Mouse (Mus musculus) megakaryocyte-erythroid progenitor cell, adult 5-6 weeks (primary cell): Measurements from ENCODE around the gene Cnpy2. TPM values are rescaled to one million over a fixed set of nuclear protein-coding genes. Genes with fewer than 3 reads are reported as not detected.
"Not testable (repeated sequence)": the region's sequence is repeated elsewhere in the genome, so short reads cannot be mapped to it uniquely, and the experiment has no call there.

Experiments used
- ATAC-seq: replicated peaks from 2 replicates; pipeline ENCODE4 v1.8.0; 2016; ENCODE audit warnings: mild to moderate bottlenecking, inconsistent platforms; ENCODE audit not compliant: severe bottlenecking, poor library complexity, low FRiP score, low TSS enrichment
- total RNA-seq, 2 experiments: library from RNA; stranded (forward) in 1 of 2; stranded (reverse) in 1 of 2; fragments of 200-1000, 215-1000 nt in 1 of 2; fragments of >200 nt in 1 of 2; fragmentation: Nextera tagmentation in 1 of 2; gene quantifications; 2 replicates each; pipeline ENCODE4 v1.2.3; 2014 to 2017

Cnpy2 gene
- total RNA-seq (2014; fragmentation: Nextera tagmentation) (62.8 and 95.5 TPM in 2 replicates), total RNA-seq (2017) (86.0 and 87.5 TPM in 2 replicates)

DNA sequence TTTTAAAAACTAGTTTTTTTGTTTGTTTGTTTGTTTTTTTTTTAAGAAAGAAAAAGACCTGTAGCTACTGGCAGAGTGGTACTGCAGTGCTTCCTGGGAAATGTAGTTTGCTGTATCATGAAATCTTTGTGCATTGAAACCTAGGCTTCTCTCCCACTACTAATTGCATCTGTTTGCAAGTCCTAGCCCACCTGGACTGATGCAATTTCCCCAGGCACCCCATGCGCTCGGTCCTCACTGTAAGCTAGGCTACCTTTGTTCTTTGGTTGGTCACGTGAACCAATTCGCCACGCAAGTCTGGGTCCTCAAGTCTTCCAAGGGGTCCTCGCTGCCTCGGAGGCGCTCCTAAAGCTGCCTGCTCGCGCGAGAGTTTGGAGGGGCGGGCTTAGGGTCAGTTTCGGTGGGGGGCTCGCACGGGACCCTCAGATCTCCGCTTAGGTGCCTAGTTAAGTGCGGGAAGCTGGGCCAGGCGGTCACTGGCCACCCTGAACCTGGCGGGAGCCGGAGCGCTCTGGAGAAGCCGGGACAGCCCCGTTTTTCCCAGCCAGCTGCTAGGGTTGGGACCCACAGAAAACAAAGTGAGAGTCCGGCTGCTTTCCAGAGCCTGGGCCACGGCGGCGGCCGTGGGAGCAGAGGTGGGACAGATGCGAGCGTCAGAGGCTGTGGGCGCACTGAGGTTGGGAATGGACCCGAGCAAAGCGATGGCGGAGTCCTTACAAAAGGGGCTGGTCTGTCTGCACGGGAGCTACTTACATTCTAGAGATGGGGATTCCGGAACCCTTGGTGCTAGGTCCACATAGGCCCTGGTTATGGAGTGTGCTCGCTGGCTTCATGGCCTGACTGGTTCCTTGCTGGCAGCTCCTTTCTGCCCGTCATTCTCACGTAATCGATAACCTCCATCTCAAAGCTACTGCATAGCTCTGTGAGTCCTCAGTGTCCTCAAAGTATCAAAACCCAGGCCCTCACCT is at the start of gene Cnpy2:
Cnpy2 (plus strand) TSS at position 319 of the 968 bp plus-strand sequence.
- ATAC-seq, result peak; percentile 79

DNA sequence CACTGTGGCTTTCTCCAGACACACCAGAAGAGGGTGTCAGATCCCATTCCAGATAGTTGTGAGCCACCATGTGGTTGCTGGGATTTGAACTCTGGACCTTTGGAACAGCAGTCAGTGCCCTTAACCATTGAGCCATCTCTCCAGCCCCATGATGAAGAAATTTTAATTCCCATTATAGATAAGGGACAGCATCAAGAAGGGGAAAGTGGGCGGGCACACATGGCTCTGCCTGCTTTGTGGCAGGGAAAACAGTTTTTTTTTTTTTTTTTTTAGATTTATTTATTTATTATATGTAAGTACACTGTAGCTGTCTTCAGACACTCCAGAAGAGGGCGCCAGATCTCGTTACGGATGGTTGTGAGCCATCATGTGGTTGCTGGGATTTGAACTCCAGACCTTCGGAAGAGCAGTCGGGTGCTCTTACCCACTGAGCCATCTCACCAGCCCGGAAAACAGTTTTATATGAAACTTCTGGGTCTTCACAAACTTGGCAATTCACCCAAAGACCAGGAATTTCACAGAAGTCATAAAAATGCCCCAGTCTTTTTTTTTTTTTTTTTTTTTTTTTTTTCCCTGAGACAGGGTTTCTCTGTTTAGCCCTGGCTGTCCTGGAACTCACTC is 49.3 kb upstream of the Cnpy2 start:
- ATAC-seq, result not testable (repeated sequence)

DNA sequence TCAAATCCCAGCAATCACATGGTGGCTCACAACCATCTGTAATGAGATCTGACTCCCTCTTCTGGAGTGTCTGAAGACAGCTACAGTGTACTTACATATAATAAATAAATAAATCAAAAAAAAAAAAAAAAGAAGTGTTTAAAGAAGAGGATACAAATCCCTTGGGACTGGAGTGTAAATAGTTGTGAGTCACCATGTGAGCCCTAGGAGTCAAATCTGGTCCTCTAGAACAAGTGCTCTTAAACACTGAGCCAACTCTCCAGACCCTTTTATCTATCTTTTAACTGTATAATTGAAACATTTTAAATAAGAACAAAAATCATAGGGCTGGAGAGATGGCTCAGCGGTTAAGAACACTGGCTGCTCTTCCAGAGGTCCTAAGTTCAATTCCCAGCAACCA is 46.9 kb upstream of the Cnpy2 start:
- ATAC-seq, result not testable (repeated sequence)

DNA sequence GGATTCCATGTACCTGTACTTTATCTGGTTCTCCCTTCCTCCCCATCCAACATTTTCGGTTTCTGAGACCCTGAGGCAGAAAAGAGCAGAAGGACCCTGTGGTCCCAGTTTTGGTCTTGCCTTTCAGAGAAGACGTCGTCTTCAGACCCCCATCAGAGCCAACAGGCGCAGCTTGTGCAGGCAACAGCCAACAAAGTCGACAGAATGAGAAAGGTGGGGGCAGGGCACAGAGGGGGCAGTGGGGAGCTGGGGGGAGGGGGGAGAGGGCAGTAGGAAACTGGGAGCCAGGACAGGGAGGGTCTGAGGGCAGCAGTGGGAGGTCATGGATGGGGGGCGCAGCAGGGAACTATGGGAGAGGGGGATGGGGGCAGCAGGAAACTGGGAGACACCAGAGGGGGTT is 44.1 kb upstream of the Cnpy2 start:
- ATAC-seq, result no peak

DNA sequence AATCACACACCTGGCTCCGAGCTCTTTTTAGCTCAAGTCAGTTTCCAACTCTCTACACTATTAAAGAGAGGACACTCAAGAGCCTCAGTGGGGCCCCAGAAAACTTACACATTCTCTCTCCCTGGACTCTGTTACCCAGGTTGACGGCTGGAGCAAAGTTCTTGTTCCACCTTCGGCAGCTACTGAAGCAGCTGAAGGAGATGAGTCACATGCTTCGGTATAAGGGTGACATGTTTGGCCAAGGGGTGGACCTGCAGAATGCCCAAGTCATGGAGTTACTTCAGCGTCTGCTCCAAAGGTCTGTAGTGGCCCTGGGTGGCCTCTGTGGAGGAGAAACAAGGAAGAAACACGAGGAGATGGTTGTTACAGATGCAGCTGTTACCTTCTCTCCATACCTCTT is 41.3 kb upstream of the Cnpy2 start:
- ATAC-seq, result no peak

DNA sequence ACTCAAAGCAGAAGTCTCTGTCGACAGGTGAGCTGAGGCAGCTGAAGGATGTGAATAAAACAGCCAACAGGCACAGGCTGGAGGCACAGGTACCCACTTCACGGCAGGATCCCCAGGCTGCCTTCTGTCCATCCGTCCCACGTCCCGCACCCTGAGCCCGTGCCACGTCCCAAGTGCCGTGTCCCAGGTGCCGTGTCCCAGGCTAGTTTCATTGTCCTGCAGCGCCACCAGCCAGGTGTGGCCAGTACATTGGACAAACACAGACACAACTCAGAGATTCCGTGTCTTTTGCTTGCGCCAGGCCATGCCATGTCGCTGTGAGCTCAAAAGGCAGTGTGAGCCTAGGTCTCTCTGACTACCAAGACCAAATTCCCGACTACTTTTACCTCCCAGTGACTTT is 40.6 kb upstream of the Cnpy2 start:
- no peak for ATAC-seq

DNA sequence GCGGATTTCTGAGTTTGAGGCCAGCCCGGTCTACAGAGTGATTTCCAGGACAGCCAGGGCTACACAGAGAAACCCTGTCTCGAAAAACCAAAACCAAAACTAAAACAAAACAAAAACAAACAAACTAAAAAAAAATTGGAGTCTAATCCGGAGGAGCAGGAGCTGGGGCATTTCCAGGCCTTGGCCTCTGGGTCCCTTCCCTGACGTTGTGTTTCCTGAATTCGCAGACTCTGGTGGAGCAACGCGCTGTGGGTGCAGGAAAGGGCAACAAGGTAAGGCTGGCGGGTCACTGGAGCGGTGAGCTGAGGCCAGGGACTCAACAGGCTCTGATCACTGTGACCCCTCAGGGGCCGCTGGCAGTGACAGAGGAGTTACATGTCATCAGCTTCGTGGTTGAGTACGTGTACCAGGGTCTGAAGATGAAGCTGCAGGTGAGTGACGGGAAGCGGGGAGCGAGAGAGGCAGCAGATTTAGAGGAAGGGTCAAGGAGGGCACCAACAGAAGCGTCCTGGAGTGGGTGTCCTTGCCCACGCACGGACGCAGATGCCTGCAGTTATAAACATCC is 39.3 kb upstream of the Cnpy2 start:
- no peak for ATAC-seq

DNA sequence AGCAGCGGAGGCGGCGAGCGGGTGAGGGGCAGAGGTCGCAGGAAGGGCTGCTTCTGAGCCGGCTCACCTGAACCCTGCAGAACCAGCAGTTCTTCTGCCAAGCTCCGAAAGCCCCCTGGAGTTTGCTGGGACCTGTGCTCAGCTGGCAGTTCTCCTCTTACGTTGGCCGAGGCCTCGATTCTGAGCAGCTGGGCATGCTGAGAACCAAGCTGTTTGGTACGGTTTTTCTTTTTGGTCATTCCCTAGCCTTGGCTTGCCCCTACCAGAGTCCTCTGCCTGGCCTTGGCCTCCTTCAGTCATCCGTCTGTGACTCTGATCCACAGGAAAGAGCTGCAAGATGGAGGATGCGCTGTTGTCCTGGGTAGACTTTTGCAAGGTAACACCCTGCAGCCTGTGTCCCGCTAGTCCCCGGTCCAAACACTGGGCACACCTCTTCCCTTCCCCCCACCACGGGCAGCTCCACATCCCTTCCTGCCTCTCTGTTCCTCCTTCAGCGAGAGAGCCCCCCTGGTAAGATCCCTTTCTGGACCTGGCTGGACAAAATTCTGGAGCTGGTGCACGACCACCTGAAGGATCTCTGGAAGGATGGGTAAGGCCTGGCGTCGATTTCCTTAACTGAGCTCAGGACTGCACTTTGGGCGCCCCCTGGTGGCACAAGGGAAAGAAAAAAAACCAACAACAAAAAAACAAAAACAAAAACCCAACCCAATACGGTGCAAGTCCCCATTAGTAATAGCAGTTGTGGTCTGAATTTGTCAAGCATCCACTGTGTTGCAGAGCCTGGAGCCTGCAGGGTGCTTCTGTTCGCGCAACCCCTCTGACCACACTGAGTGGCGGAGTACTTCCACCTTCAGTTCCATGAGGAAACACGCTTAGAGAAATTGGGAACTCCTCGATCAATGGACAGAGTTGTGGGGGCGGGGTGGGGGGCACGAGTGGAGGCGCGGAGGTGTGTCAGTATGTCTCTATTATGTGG is 38.4 kb upstream of the Cnpy2 start:
- peak; percentile 64 for ATAC-seq

DNA sequence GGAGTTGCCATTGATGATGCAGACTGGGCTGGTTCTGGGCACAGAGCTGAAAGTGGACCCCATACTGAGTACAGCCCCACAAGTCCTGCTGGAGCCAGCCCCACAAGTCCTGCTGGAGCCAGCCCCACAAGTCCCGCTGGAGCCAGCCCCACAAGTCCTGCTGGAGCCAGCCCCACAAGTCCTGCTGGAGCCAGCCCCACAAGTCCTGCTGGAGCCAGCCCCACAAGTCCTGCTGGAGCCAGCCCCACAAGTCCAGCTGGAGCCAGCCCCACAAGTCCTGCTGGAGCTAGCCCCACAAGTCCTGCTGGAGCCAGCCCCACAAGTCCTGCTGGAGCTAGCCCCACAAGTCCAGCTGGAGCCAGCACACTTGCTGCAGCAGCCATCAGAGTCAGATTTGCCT is 31.7 kb upstream of the Cnpy2 start:
- not testable (repeated sequence) for ATAC-seq

DNA sequence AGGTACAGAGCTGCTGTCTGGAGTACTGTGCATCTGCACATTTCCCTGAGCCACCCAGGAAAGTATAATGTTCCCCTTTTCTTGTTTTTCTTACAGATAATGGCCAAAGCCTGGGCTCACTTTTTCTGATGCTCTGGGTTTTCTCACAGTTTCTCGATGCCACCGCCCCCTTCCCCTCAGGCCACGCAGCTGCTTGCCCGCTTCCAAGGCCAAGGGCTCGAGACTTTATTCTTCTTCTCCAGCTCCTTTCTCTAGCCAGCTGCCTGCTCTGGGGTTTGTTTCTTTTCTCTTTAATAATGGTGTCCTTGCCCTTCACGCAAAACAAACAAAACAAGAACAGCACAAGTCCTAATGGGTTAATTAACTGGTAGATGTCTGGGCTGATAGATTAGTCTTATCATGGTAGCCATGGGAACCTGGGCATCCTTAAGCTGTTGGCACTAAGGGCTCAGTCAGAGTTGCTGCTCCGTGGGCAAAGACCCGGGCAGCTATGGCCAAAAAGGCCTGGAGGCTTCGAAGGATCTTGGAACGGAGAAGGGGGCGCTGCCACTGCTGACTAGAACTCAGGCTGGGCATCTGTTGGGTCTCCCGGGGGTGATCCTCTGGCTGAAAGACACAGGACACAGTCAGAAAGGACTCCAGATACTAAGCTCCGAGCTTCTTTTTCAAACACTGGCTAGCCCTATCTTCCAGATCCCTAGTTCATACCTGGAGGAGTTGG is 25.7 kb upstream of the Cnpy2 start:
- ATAC-seq, result no peak

DNA sequence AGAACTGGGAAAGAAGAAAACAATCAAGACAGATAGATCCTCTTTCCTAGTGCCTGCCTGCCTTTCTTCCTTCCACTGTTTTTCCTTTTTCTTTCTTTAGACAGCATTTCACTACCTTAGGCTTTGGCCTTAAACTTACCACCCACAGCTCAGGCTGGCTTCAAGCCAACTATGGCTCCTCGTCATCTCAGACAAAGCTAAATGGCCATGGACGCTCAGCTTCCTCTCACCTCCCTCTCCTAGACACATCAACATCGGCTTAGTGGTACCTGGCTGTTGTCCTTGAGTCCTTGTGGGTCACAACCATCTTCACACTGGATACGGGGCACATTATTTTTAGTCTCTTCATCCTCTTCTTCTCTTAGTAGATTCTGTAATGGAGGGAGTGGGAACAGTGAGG is 25.0 kb upstream of the Cnpy2 start:
- no peak for ATAC-seq

DNA sequence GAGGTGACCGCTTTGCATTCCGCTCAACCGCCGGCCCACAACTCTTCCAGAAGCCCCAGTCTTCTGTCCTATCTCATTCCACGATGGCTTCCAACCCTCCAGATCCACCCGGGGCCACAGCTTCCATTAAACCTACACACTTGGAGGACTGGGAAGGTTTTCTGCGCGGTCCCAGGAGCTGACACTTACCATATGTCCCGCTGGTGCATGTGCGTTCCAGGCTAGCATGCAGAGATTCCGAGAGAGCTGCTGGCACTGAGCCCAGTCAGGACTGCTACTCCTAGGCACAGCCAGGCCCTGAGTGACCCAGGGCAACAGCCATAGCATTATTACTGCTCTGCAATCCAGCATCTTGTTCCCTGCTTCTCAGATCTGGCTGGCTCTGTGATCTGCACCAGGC is 24.6 kb upstream of the Cnpy2 start:
- no peak for ATAC-seq

DNA sequence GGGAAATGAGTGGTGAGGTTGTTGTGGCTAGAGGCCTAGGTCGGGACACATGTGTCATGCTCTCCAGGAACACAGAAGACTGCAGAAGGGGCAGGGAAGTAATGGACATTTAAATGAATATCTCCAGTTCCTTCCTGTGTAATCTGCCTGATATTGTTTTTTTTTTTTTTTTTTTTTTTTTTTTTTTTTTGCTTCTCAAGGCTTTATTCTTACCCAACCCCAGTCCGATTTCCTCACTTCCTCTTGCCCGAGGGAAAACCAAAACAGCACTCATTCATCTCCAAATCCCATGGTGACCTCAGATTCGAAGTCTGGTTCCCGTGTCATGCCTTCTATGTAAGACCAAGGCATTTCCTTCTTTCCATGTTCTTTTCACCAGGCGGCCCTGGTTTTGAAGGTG is 24.0 kb upstream of the Cnpy2 start:
- no peak for ATAC-seq

DNA sequence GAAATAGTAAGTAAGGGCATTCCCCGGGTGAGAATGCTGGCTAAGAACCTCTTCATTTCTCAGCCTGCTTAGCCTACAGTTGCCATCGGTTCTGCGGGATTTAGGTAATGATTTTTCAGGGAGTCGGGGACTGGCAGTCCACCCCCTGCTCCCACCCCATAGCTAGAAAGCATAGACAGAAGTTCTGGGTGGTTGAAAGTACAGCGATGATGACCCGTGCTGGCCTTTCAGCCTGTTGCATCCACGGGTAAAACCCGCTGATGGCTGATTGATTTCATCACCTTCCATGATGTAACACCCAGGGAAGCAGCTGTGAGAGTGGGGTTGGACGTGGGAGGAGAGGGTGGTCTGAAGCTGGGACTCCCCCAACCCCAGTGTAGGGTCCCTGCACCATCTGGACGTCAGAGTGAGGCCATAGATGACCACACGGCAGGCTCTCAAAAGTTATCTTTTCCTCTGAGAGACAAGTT is 23.5 kb upstream of the Cnpy2 start, which contains the start of gene Il23a:
Il23a (minus strand) TSS at position 51 of the 470 bp plus-strand sequence.
- ATAC-seq, result no peak

DNA sequence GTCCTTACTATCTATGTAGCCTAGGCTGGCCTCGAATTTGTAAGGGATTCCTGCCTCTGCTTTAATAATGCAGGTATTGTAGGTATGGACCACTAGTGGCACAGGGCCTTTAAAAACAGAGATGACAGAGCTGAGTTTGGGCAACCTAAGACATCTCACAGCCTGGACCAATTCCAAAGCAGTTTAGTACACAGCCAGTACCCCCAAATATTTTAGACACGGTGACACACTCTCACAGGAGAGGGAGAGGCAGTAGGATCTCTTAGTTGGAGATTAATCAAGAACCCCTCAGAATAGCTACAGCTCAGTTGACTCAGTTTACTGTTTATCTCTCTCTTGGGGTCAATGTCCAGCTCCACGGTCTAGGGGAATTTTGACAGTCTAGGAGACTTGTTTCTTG is 19.9 kb upstream of the Cnpy2 start:
- ATAC-seq, result no peak

DNA sequence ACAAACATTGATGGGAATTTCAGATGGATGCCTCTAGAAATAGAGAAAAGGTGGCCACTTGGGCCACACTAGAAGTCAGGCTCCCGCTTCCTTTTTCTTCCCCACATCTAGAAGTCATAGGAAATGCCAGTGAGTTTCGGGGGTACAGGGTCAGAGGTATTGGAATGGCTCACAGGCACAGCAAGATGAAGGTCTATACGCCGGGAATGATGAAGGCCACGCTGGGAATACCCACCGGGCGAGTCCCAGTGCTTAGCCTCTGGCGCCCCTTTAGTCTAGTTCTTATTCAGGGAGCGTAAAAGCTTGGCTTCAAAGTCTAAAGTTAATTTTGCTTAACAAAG is 19.5 kb upstream of the Cnpy2 start:
- ATAC-seq, result peak; percentile 20; the same call in 1 of the 2 replicates

DNA sequence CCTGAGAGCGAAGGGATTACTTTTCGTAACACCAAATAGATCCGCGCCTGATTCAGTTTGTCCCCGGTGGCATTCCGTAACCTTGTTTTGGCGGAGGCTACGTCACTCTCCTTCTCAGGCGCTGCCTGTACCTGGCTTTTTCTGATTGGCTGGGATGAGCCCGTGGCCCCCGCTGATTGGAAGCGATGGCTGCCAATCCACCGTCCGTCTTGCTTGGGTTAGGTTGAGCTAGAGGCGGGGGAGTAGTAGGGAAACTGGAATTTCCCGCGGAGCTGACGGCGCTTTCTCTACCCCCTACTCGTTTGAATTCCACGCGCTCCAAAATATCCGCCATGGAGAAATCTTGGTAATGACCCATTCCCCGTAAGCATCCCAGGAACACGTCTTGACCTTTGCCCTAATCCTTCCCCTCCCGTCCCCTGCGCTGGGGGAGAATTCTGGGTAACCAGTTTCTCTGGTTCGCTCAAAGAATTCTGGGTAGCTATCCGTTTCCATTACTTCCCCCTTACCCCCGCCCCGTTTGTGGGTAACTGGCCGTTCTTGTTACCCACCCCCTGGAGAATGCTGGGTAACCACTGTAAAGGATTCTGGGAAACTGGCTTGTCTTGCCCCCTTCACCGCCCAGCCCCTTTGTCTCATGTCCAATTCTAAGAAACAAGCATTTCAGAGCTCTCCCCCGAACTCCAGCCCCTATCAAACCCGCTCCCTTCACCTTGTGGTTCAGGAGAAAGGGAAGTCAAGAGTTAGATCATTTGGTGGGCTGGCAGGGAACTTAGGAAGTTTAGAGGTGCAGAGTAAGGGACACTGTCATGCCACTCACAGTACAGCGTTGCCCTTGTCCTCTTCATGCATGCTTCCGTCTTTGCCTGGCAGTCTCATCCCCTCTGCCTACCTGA is 18.9 kb upstream of the Cnpy2 start, which contains the start of gene Pan2:
Pan2 (plus strand) TSS at position 210 of the 896 bp plus-strand sequence.
- ATAC-seq, result peak; percentile 98
